Comparison of ENCODE assay signal across 27 mouse cellular contexts in the genomic region with DNA sequence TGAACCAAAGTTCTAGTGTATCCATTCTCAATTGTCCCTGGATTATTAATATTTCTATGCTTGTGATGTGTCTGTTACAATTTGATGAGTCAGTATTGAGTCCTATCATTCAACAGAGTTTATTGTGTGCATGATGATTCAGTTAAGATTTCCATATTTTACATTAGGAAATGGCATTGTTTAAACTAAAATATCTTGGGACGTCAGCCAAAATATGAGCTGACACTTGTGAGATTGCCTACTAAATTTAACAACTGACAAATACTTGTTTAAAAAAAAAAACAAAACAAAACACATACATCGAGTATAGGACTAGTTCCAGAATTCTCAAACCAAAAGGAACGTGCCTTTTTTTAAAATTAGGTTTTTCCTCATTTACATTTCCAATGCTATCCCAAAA.
"Had no signal": no experiment of that assay in that cellular context is flagged by ENCODE, and none has a peak within 500 bp of the region (broad histone marks: within the 10 kb centered on the region; RNA-seq: fewer than 3 reads in every experiment).

No protein-coding gene starts in this region.

- ATAC-seq: forebrain, embryonic 13.5 days; forebrain, embryonic 14.5 days; forebrain, embryonic 15.5 days; forebrain, embryonic 16.5 days; forebrain, postnatal 0 days had no signal

- H3K9me3 ChIP-seq: embryonic facial prominence, embryonic 10.5 days; embryonic facial prominence, embryonic 12.5 days; embryonic facial prominence, embryonic 13.5 days; embryonic facial prominence, embryonic 15.5 days; forebrain, embryonic 10.5 days; forebrain, embryonic 12.5 days; forebrain, embryonic 13.5 days; forebrain, embryonic 15.5 days had no signal

- DNase-seq: cerebellum, adult 9-10 months; cerebellum, adult 9-11 months; cerebellum, postnatal 10 days; cerebellum, postnatal 14 days; cerebellum, postnatal 25 days; cerebellum, postnatal 36 days; embryo, embryonic 11 days; forebrain, postnatal 0 days; gastrocnemius, adult 2 months; gastrocnemius, postnatal 10 days; gastrocnemius, postnatal 14 days; gastrocnemius, postnatal 25 days; gastrocnemius, postnatal 36 days; heart, adult 11 months; heart, adult 18-20 months; heart, adult 2 months had no signal

- H3K4me2 ChIP-seq: embryonic facial prominence, embryonic 12.5 days; embryonic facial prominence, embryonic 13.5 days; embryonic facial prominence, embryonic 15.5 days; forebrain, embryonic 12.5 days; forebrain, embryonic 13.5 days; forebrain, embryonic 15.5 days had no signal

- H3K27me3 ChIP-seq: embryonic facial prominence, embryonic 12.5 days; embryonic facial prominence, embryonic 13.5 days; embryonic facial prominence, embryonic 15.5 days; forebrain, embryonic 12.5 days; forebrain, embryonic 13.5 days; forebrain, embryonic 15.5 days had no signal

- H3K4me3 ChIP-seq: embryonic facial prominence, embryonic 10.5 days; embryonic facial prominence, embryonic 12.5 days; embryonic facial prominence, embryonic 13.5 days; embryonic facial prominence, embryonic 15.5 days; erythroblast, embryonic 14.5 days; forebrain, embryonic 10.5 days; forebrain, embryonic 12.5 days; forebrain, embryonic 13.5 days; forebrain, embryonic 15.5 days; gastrocnemius, adult 2 months; heart, adult 2 months had no signal

- H3K4me1 ChIP-seq: embryonic facial prominence, embryonic 10.5 days; embryonic facial prominence, embryonic 12.5 days; embryonic facial prominence, embryonic 13.5 days; embryonic facial prominence, embryonic 15.5 days; forebrain, embryonic 10.5 days; forebrain, embryonic 12.5 days; forebrain, embryonic 13.5 days; forebrain, embryonic 15.5 days had no signal

- H3K9ac ChIP-seq: embryonic facial prominence, embryonic 12.5 days; embryonic facial prominence, embryonic 13.5 days; embryonic facial prominence, embryonic 15.5 days; forebrain, embryonic 12.5 days; forebrain, embryonic 13.5 days; forebrain, embryonic 15.5 days; forebrain, postnatal 0 days had no signal

- H3K36me3 ChIP-seq: embryonic facial prominence, embryonic 10.5 days; embryonic facial prominence, embryonic 12.5 days; embryonic facial prominence, embryonic 13.5 days; embryonic facial prominence, embryonic 15.5 days; forebrain, embryonic 10.5 days; forebrain, embryonic 12.5 days; forebrain, embryonic 15.5 days had no signal

- H3K27ac ChIP-seq: embryonic facial prominence, embryonic 10.5 days; embryonic facial prominence, embryonic 12.5 days; embryonic facial prominence, embryonic 13.5 days; embryonic facial prominence, embryonic 15.5 days; forebrain, embryonic 10.5 days; forebrain, embryonic 12.5 days; forebrain, embryonic 13.5 days; forebrain, embryonic 15.5 days; gastrocnemius, adult 2 months; heart, adult 2 months had no signal
